Mouse (Mus musculus): ENCODE measurements around the gene Smad9. TPM values are rescaled to one million over a fixed set of nuclear protein-coding genes. Genes with fewer than 3 reads are reported as not detected.

Gene Smad9
- polyA plus RNA-seq, 2 experiments = 0.07 TPM; not detected in 1

DNA sequence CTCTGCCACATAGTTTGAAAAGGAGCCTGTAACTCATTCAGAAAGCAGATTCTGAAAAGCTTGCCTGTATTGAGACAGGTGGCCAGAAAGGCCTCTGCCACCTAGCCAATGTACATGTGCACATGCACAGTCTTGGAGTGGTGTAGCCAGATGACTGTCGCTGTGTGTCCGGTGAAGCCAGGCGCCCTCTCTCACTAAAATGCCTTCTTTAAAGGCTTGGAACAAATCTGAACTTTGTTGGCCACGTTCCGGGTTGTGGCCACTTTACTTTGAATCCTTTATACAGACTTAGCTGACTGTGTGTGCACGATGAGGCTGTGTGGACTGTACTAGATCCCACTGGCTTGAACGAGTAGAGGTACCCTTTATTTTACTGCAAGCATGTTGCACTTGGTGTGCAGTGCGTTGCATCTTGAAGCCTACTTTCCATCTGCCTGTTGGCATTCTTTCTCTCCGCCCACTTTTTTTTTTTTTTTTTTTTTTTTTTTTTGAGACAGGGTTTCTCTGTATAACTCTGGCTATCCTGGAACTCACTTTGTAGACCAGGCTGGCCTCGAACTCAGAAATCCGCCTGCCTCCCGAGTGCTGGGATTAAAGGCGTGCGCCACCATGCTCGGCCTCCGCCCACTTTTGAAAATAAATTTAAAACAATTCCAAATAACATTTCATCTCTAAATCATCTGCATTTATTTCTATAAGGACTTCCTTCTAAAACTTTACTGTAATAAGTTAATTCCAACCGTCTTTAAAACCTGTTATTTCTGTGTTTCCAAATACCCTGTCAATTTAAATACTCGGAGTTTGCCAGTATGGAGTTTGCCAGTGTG lies 19.1 kb upstream of the Smad9 start:
- Histone ChIP-seq H3K9me3 (ENCODE audit: control insufficient read depth, low read length) (no peaks in the 10 kb centered on the region), H3K36me3 (replicated peaks; ENCODE audit: control insufficient read depth, insufficient read depth, low read depth) (peaks cover 14% of the 10 kb centered on the region), H3K4me1 (replicated peaks; ENCODE audit: control insufficient read depth in 2 of 2, insufficient read depth in 2 of 2, low read length in 1 of 2) (peaks cover 4 to 12% of the 10 kb centered on the region in 2 experiments; a peak in 3 of 4 replicates), H3K4me3 (ENCODE audit: insufficient read depth in 1 of 2, low read depth in 2 of 2, low read length in 2 of 2) (peak overlapping the region; percentile 82 to 89), H3K4me2 (ENCODE audit: low read depth) (peak overlapping the region; percentile 86), H3K27ac (peak overlapping the region; percentile 23; the same call in 1 of the 2 replicates), H3K9ac (replicated peaks) (peak overlapping the region; percentile 89), H3K27me3 (ENCODE audit: control insufficient read depth, insufficient read depth, low read length) (no peaks in the 10 kb centered on the region)
- TF ChIP-seq CTCF (IDR thresholded peaks at IDR 0.05; ENCODE audit: low read depth) = no peak
- ATAC-seq (ENCODE audit: insufficient read depth) = no peak
- WGBS (ENCODE audit: insufficient replicate concordance) = 38% methylated on average over 18 of the region's 18 CpGs
- DNase-seq (ENCODE audit: low read depth in 3 of 3, low spot score in 3 of 3) = no peak

DNA sequence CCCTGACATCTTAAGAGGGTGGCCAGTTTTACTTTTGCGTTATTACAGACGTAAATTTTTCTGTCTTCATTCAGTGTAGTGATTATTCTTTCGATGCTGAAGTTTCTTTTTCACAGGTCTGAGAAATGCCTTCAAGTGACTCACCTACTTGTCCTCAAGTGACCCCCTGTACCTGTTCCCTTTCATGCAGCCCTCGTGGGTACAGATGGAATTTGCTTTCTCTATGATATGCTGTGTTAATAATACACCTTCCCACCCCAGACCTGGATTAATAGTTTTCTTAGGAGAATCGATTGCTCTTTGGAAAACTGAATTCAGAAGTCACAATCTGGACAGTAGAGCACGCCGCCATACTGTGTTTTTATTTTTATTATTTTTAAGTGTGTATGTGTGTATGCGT lies 18.1 kb upstream of the Smad9 start:
- TF ChIP-seq CTCF (IDR thresholded peaks at IDR 0.05; ENCODE audit: low read depth) (no peak), EP300 (IDR thresholded peaks at IDR 0.05; ENCODE audit: low read depth) (no peak)
- WGBS (ENCODE audit: insufficient replicate concordance) = 84% methylated on average over 8 of the region's 8 CpGs
- ATAC-seq (ENCODE audit: insufficient read depth) = no peak

DNA sequence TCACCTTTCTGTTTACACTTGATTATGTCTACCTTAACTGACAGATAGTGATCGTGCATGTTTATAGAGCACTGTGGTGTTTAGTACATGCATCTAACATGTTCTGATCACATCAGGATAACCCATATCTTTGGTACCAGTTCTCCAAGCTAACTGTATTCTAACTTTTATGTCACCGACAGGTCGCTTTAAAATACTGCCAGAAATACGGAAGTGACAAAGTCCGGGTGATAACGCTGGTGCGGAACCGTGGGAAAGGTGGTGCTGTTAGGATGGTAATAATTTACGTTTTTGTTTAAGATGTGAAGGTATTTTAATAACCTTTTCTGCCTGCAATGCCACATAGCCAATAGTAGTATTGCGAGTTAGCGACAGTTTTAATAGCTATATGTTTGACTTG lies 13.4 kb upstream of the Smad9 start:
- DNase-seq (ENCODE audit: low read depth in 3 of 3, low spot score in 3 of 3) (no peak), ATAC-seq (ENCODE audit: insufficient read depth) (no peak)
- Histone ChIP-seq H3K27me3 (ENCODE audit: control insufficient read depth, insufficient read depth, low read length) (no peaks in the 10 kb centered on the region), H3K4me1 (replicated peaks; ENCODE audit: control insufficient read depth in 2 of 2, insufficient read depth in 2 of 2, low read length in 1 of 2) (no peaks in the 10 kb centered on the region), H3K9me3 (ENCODE audit: control insufficient read depth, low read length) (no peaks in the 10 kb centered on the region), H3K4me3 (ENCODE audit: insufficient read depth in 1 of 2, low read depth in 2 of 2, low read length in 2 of 2) (no peak overlapping the region), H3K36me3 (replicated peaks; ENCODE audit: control insufficient read depth, insufficient read depth, low read depth) (peaks cover 25% of the 10 kb centered on the region), H3K4me2 (ENCODE audit: low read depth) (no peak overlapping the region), H3K9ac (replicated peaks) (no peak overlapping the region), H3K27ac (no peak overlapping the region)
- TF ChIP-seq EP300 (IDR thresholded peaks at IDR 0.05; ENCODE audit: low read depth) = no peak
- TF ChIP-seq CTCF (IDR thresholded peaks at IDR 0.05; ENCODE audit: low read depth) = no peak
- 87% methylated on average over 11 of the region's 11 CpGs for WGBS (ENCODE audit: insufficient replicate concordance)

More for the DNA sequence above, 18.1 kb upstream of the Smad9 start:
- DNase-seq (ENCODE audit: low read depth in 3 of 3, low spot score in 3 of 3) = no peak
- Histone ChIP-seq H3K4me3 (ENCODE audit: insufficient read depth in 1 of 2, low read depth in 2 of 2, low read length in 2 of 2) (no peak overlapping the region), H3K27ac (no peak overlapping the region), H3K27me3 (ENCODE audit: control insufficient read depth, insufficient read depth, low read length) (no peaks in the 10 kb centered on the region), H3K4me2 (ENCODE audit: low read depth) (no peak overlapping the region), H3K36me3 (replicated peaks; ENCODE audit: control insufficient read depth, insufficient read depth, low read depth) (peaks cover 15% of the 10 kb centered on the region), H3K9ac (replicated peaks) (no peak overlapping the region), H3K9me3 (ENCODE audit: control insufficient read depth, low read length) (no peaks in the 10 kb centered on the region), H3K4me1 (replicated peaks; ENCODE audit: control insufficient read depth in 2 of 2, insufficient read depth in 2 of 2, low read length in 1 of 2) (peaks cover 4 to 12% of the 10 kb centered on the region in 2 experiments; a peak in 3 of 4 replicates)

DNA sequence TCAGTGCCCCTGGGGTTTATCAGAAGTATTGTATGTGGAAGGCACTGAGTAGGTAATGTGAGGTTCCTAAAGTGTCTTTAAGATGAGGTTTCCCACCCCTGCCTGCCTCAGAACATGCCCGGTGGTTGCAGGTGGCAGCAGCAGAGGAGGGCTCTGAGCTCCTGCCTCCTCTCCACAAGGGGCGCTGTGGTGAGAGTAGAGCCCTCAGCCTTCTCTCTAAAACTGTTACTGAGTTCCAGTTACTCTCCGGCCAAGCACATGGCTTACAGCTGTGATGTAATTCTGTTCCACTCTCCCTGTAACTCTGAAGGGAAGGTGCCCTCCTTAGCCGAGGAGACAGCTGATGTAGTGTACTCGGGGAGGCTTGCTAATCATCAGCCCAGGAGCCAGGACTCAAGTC lies 9.6 kb upstream of the Smad9 start:
- H3K4me3 ChIP-seq (ENCODE audit: insufficient read depth in 1 of 2, low read depth in 2 of 2, low read length in 2 of 2) = no peak overlapping the region
- no peaks in the 10 kb centered on the region for H3K9me3 ChIP-seq (ENCODE audit: control insufficient read depth, low read length)
- no peak for ATAC-seq (ENCODE audit: insufficient read depth)
- no peak overlapping the region for H3K27ac ChIP-seq
- peaks cover 30% of the 10 kb centered on the region for H3K36me3 ChIP-seq (replicated peaks; ENCODE audit: control insufficient read depth, insufficient read depth, low read depth)
- H3K27me3 ChIP-seq (ENCODE audit: control insufficient read depth, insufficient read depth, low read length) = no peaks in the 10 kb centered on the region
- no peak overlapping the region for H3K9ac ChIP-seq (replicated peaks)
- no peaks in the 10 kb centered on the region for H3K4me1 ChIP-seq (replicated peaks; ENCODE audit: control insufficient read depth in 2 of 2, insufficient read depth in 2 of 2, low read length in 1 of 2)
- no peak for DNase-seq (ENCODE audit: low read depth in 3 of 3, low spot score in 3 of 3)
- TF ChIP-seq EP300 (IDR thresholded peaks at IDR 0.05; ENCODE audit: low read depth) (no peak), CTCF (IDR thresholded peaks at IDR 0.05; ENCODE audit: low read depth) (peak; percentile 71)
- WGBS (ENCODE audit: insufficient replicate concordance) = 60% methylated on average over 5 of the region's 5 CpGs
- no peak overlapping the region for H3K4me2 ChIP-seq (ENCODE audit: low read depth)

DNA sequence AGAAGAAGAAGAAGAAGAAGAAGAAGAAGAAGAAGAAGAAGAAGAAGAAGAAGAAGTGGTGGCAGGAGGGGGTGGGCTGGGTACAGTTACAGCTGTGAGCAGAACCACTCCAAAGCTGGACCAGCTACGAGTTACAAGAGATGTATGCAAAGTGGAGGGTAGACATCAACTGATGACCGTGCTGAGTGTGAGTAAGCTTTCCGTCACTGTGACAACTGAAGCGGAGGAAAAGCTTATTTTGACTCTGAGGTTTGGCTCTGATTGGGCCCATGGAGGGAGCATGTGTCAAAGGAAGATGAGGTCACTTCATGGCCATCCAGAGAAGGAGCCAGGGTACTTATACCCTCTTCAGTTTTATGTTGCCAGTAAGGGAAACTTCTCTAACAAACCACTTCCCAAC lies 2.0 kb upstream of the Smad9 start:
- H3K4me1 ChIP-seq (replicated peaks; ENCODE audit: control insufficient read depth in 2 of 2, insufficient read depth in 2 of 2, low read length in 1 of 2) = no peaks in the 10 kb centered on the region
- peaks cover 19% of the 10 kb centered on the region for H3K27me3 ChIP-seq (ENCODE audit: control insufficient read depth, insufficient read depth, low read length)
- H3K27ac ChIP-seq = no peak overlapping the region
- H3K4me3 ChIP-seq (ENCODE audit: insufficient read depth in 1 of 2, low read depth in 2 of 2, low read length in 2 of 2) = no peak overlapping the region
- H3K36me3 ChIP-seq (replicated peaks; ENCODE audit: control insufficient read depth, insufficient read depth, low read depth) = peaks cover 5% of the 10 kb centered on the region
- 56% methylated on average over 4 of the region's 4 CpGs for WGBS (ENCODE audit: insufficient replicate concordance)
- ATAC-seq (ENCODE audit: insufficient read depth) = no peak
- no peak for DNase-seq (ENCODE audit: low read depth in 3 of 3, low spot score in 3 of 3)
- no peak overlapping the region for H3K9ac ChIP-seq (replicated peaks)
- TF ChIP-seq EP300 (IDR thresholded peaks at IDR 0.05; ENCODE audit: low read depth) (no peak), CTCF (IDR thresholded peaks at IDR 0.05; ENCODE audit: low read depth) (no peak)
- no peak overlapping the region for H3K4me2 ChIP-seq (ENCODE audit: low read depth)
- H3K9me3 ChIP-seq (ENCODE audit: control insufficient read depth, low read length) = no peaks in the 10 kb centered on the region

Data from liver, embryonic 14.5 days (tissue).